Mouse (Mus musculus): ENCODE results near the gene Mettl17. TPM values are rescaled to one million over a fixed set of nuclear protein-coding genes. Genes with fewer than 3 reads are reported as not detected.

Mettl17 gene
- total RNA-seq, 2 experiments from 2014 or later = 22.1 to 39.7 TPM

DNA sequence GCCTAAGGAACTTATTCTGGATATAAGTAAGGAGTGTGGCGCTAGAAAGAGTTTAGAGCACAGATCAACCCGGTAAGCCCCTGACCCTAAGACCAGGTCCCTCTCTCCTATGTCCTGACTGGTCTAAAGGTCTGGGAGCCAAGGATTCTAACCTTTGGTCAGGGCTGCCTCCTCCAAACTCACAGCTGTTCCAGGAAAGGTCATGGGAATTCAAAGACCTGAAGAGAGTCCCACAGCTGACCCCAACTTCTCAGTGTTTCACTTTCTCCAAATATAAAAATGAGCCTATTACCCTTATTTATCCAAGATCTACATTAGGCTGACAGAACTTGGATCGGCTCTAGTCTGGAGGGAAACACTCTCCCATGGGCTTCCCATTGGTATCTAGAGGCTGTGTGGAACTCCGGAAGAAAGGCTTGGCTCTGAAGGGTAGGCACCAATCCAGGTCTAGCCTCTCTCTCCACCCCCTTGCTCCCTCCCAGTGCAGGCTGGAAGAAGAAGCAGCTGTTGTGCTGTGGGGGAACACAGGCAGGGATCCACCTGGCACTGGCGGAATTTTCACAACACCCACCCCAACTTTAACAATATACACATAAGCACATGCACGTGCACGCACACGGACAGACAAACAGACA is 44.8 kb downstream of the Mettl17 start:
- DNase-seq = peak; percentile 26 to 63

DNA sequence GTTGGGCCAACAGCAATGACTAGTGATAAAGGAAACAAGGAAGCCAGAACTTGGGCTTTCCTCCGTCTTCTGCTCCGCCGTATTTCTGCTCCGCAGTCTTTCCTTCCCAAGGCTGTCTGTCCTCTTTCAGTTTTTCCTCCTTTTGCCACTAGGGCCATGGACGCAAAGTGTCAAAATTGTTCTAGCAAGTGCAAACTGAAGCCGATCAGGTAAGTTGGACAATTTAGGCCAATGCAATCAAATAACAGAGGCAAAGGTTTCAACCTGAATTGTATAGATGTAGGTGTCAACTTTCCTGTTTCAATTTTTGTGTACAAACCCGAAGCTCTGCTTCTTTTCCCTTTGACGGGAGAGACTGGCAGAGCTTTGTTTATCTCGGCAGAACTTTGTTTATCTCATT is 45.3 kb downstream of the Mettl17 start:
- DNase-seq = no peak

DNA sequence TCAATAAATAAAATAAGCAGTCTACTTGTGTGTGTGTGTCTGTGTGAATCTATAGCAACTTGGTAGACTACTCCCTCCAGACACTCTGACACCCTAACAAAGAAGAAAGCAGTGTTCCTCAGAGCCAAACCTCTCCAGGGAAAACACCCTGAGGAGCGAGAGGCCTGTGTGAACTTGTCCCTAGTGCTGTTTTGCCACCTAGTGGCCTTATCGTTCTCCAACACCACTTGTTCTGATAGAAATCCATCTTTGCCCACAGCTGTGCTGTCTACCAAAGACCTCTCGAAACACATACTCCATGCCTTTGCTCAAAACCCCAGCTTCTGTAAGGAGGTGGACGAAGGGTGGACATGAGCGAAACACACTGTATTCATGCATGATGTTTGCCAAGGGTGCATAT is 46.2 kb downstream of the Mettl17 start:
- DNase-seq = peak; percentile 59 to 73

DNA sequence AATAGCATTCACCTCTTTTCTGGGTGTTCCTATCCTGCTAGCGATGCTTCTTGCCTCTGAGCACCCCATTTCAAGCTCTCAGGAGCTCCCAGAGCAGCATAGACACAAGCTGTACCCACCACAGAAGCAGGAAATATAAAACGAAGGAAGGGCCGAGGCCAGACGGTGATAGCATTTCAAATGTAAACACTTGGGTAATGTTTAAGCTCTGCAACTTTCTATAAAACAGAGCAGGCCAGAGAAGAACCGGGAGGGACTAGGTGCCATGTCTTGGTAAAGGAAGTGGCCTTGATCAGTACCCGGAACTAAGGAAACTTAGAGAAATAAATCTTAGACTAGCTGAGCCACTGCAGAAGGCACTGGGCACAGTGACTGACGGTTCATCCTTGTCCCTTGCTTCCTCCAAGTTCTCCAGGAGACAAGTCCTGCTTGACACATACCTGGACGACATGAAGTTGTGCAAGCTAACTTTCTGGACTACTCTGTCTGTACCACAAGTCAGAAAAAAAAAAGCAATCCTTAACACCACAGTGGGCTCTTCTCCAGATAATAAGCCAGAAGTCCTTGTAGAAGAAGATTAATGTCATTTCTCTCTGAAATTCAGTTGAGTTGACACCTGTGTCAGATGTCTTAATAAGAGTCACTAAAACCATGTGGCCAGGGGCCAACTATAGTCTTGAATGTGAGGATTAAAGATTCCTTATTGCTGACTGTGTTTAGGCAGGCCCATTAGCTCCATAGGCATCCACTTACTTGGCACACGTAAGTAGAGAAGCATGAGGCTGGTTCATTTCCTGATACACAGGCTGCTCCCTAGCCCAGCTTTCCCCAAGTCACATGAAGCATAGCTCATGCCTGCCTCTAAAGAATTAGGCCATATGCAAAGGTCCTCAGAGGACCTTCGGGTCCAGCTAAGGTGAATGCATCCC is 47.7 kb downstream of the Mettl17 start:
- no peak for DNase-seq

DNA sequence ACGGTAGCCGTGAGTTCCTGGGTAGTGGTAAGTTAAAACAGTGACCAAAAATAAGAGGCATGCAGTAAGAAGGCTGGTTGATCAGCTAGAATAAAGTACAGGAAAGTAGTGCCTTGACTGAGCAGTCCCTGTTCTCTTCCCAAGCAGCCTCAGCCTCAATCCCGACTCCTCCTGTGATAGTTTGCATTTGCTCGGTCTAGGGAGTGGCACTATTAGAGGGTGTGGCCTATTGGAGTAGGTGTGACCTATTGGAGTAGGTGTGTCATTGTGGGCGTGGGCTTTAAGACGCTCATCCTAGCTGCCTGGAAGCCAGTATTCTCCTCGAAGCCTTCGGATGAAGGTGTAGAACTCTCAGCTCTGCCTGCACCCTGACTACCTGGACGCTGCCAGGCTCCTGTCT is 54.4 kb downstream of the Mettl17 start:
- DNase-seq = no peak

DNA sequence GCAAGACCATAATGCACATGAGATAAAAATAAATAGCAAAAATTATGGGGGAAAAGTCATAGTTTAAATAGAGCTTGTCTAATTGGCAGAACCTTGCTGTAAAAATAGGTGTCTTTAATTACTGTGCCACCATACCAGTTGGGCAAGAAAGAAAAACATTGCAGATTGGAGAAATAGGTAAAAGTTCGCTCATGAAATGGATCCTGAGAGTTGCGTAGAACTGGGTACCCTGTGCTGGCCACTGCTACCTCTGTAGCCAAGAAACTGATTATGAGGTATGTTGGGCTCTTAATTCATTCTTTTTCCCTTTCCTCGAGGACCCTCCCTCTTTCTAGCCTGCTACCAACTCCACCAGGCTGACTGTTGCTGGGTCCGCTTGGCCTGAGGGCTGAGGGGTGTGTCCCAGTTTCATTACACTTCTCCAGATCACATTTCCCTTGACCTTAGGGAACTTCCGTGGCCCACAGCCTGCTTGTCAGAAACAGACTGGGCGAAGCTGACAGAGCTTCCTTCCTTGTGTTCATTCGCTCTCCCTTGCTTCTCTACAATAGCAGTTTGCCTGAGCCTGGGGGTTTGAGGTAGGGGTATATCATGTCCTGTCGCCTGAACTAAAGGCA is 56.4 kb downstream of the Mettl17 start:
- DNase-seq = peak; percentile 61 to 65

DNA sequence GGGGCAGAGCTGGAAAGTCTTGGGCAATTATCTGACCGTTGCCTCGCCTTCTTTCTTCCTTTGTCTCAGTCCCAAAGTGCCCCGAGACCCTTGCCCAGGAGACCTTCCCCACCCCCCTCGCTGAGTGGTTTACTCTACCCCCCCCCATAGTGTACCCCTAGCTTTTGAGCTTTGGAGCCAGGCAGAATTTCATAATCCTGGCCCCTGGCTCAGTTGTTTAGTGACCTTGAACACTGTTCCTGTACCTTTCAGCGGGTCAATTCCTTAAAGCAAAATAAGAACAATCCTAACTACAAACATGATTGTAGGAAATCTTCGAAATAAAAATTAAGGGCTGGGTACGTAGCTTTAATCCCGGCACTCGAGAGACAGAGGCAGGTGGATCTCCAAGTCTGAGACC is 56.9 kb downstream of the Mettl17 start:
- DNase-seq = peak in 1 of 2 experiments; percentile 35

DNA sequence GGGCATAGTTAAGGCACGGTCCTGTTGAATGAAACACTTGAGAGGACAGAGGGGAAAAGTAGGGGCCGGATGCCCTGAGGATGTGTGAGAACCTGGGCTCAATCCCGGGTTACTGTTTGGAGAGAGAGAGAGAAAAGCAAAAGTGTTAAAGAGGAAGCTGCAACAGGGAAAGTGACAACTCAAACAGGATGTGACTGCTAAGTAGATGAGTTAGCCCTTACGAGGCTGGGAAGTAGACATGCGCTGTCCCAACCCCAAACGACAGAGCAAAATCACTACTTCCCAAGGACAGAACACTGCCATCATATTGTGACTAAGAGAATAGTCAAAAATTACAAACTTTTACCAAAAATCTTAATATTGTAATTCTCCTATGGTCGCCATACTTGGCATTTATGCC is 57.6 kb downstream of the Mettl17 start:
- DNase-seq = no peak

Small RNAs within 50 kb of the gene (microRNA-seq; reads per million reads assigned to microRNA genes)
- gene Gm27375 = not detected

Other genes with a start within 250 kb of the Mettl17 start
- not detected for gene Gm4181, start 249.2 kb upstream of the Mettl17 start, total RNA-seq (2021)
- gene Gm17079, start 189.4 kb upstream of the Mettl17 start, total RNA-seq (2021) = not detected
- not detected for gene Gm5800, start 167.7 kb upstream of the Mettl17 start, total RNA-seq (2021)
- under 1 TPM in 1 of 2 experiments, not detected in 1; 0.46 TPM for gene Ang4, start 111.3 kb upstream of the Mettl17 start, total RNA-seq (2021)
- not detected for gene AY358078, start 84.8 kb upstream of the Mettl17 start, total RNA-seq (2021)
- not detected for gene Ear6, start 31.1 kb upstream of the Mettl17 start, total RNA-seq (2021)
- gene Slc39a2, start 8.0 kb downstream of the Mettl17 start, total RNA-seq (2021) = under 1 TPM; 0.33 to 0.99 TPM
- gene Ndrg2, start 29.3 kb downstream of the Mettl17 start, total RNA-seq (2021) = 100 to 1,000 TPM; 233 to 255 TPM
- not detected for gene Tppp2, start 33.6 kb downstream of the Mettl17 start, total RNA-seq (2021)
- not detected for gene Rnase13, start 37.9 kb downstream of the Mettl17 start, total RNA-seq (2021)
- 10 to 100 TPM; 46.6 to 51.6 TPM for gene Arhgef40, start 99.9 kb downstream of the Mettl17 start, total RNA-seq (2021)
- 1 to 10 TPM; 1.7 to 2.5 TPM for gene Tmem253, start 130.8 kb downstream of the Mettl17 start, total RNA-seq (2021)
- 10 to 100 TPM; 51.9 to 62.1 TPM for gene Zfp219, start 135.9 kb downstream of the Mettl17 start, total RNA-seq (2021)
- not detected for gene Olfr221, start 157.6 kb downstream of the Mettl17 start, total RNA-seq (2021)
- gene Hnrnpc, start 219.2 kb downstream of the Mettl17 start, total RNA-seq (2021) = 100 to 1,000 TPM; 209 to 332 TPM
- under 1 TPM; 0.33 to 0.93 TPM for gene Rpgrip1, start 225.9 kb downstream of the Mettl17 start, total RNA-seq (2021)